In genomic region chr10:20723521-20723915, GRCm38 (mm10) we compare ENCODE assay signal across 8 mouse cellular contexts. TPM values are rescaled to one million over a fixed set of nuclear protein-coding genes. Genes with fewer than 3 reads are reported as not detected.
DNase-seq lines count a peak whose midpoint lies in the region; ATAC-seq and TF ChIP-seq lines count a peak whose summit lies in the region.

No protein-coding gene starts in this region.

- H3K9ac ChIP-seq in lung, embryonic 14.5 days: peak overlapping the region; percentile 18; the same call in 1 of the 2 replicates
- H3K9ac ChIP-seq in forebrain, embryonic 13.5 days: peak overlapping the region; percentile 40
- H3K9ac ChIP-seq in intestine, embryonic 16.5 days (ENCODE audit: low read depth, low read length): peak overlapping the region; percentile 41
- no peak overlapping the region for H3K9ac ChIP-seq in neural tube, embryonic 15.5 days (replicated peaks)

- H3K27ac ChIP-seq in lung, embryonic 14.5 days (ENCODE audit: low read depth): peak overlapping the region; percentile 46; the same call in 1 of the 2 replicates
- peak overlapping the region; percentile 19; the same call in 1 of the 2 replicates for H3K27ac ChIP-seq in forebrain, embryonic 13.5 days
- H3K27ac ChIP-seq in intestine, embryonic 16.5 days (ENCODE audit: low read length): peak overlapping the region; percentile 72
- H3K27ac ChIP-seq in neural tube, embryonic 15.5 days (replicated peaks): peak overlapping the region; percentile 34; the same call in 1 of the 2 replicates

- peak; percentile 57 for DNase-seq in lung, embryonic 14.5 days
- DNase-seq in lung, postnatal 10 days: no peak
- no peak for DNase-seq in thymus, postnatal 0 days (ENCODE audit: low spot score)
- no peak for DNase-seq in spleen, adult 12 weeks (ENCODE audit: low spot score)
- no peak for DNase-seq in cerebellum, postnatal 36 days

- H3K9me3 ChIP-seq in lung, embryonic 14.5 days (ENCODE audit: low read depth, low read length): no peaks in the 10 kb centered on the region
- no peaks in the 10 kb centered on the region for H3K9me3 ChIP-seq in forebrain, embryonic 13.5 days (replicated peaks)
- H3K9me3 ChIP-seq in intestine, embryonic 16.5 days (ENCODE audit: control insufficient read depth, low read length): no peaks in the 10 kb centered on the region
- H3K9me3 ChIP-seq in neural tube, embryonic 15.5 days (replicated peaks): no peaks in the 10 kb centered on the region

- H3K27me3 ChIP-seq in lung, embryonic 14.5 days (ENCODE audit: insufficient read depth, low read length): no peaks in the 10 kb centered on the region
- H3K27me3 ChIP-seq in forebrain, embryonic 13.5 days: no peaks in the 10 kb centered on the region
- no peaks in the 10 kb centered on the region for H3K27me3 ChIP-seq in intestine, embryonic 16.5 days (replicated peaks; ENCODE audit: control insufficient read depth, insufficient read depth, low read length)
- no peaks in the 10 kb centered on the region for H3K27me3 ChIP-seq in neural tube, embryonic 15.5 days (replicated peaks)

- H3K4me2 ChIP-seq in lung, embryonic 14.5 days: peak overlapping the region; percentile 69
- peak overlapping the region; percentile 58 for H3K4me2 ChIP-seq in forebrain, embryonic 13.5 days
- peak overlapping the region; percentile 63 for H3K4me2 ChIP-seq in intestine, embryonic 16.5 days (ENCODE audit: low read depth, low read length)
- peak overlapping the region; percentile 67 for H3K4me2 ChIP-seq in neural tube, embryonic 15.5 days

- 18% methylated on average over 3 of the region's 3 CpGs for WGBS in lung, embryonic 14.5 days
- WGBS in forebrain, embryonic 13.5 days: 30% methylated on average over 3 of the region's 3 CpGs
- 22% methylated on average over 3 of the region's 3 CpGs for WGBS in intestine, embryonic 16.5 days
- WGBS in neural tube, embryonic 15.5 days: 27% methylated on average over 3 of the region's 3 CpGs

- ATAC-seq in lung, embryonic 14.5 days (ENCODE audit: insufficient read depth): peak; percentile 61
- peak; percentile 58 for ATAC-seq in forebrain, embryonic 13.5 days
- ATAC-seq in intestine, embryonic 16.5 days: peak; percentile 69
- ATAC-seq in neural tube, embryonic 15.5 days (ENCODE audit: low FRiP score): peak; percentile 61; the same call in 1 of the 2 replicates

- H3K4me3 ChIP-seq in lung, embryonic 14.5 days (ENCODE audit: low read depth, low read length): peak overlapping the region; percentile 38
- no peak overlapping the region for H3K4me3 ChIP-seq in forebrain, embryonic 13.5 days
- peak overlapping the region; percentile 20 for H3K4me3 ChIP-seq in intestine, embryonic 16.5 days (ENCODE audit: low read length)
- H3K4me3 ChIP-seq in neural tube, embryonic 15.5 days (replicated peaks): peak overlapping the region; percentile 8

- H3K36me3 ChIP-seq in lung, embryonic 14.5 days (ENCODE audit: insufficient read depth): no peaks in the 10 kb centered on the region
- no peaks in the 10 kb centered on the region for H3K36me3 ChIP-seq in forebrain, embryonic 13.5 days (ENCODE audit: poor library complexity, severe bottlenecking)
- no peaks in the 10 kb centered on the region for H3K36me3 ChIP-seq in intestine, embryonic 16.5 days (ENCODE audit: control insufficient read depth, insufficient read depth, low read length)
- H3K36me3 ChIP-seq in neural tube, embryonic 15.5 days: no peaks in the 10 kb centered on the region

- no peak for TF ChIP-seq CTCF in lung, embryonic 14.5 days (IDR thresholded peaks at IDR 0.05; ENCODE audit: low read depth)

- H3K4me1 ChIP-seq in lung, embryonic 14.5 days (ENCODE audit: insufficient read depth): peaks cover 20% of the 10 kb centered on the region
- H3K4me1 ChIP-seq in forebrain, embryonic 13.5 days: peaks cover 34% of the 10 kb centered on the region
- peaks cover 18% of the 10 kb centered on the region for H3K4me1 ChIP-seq in intestine, embryonic 16.5 days (ENCODE audit: control insufficient read depth, insufficient read depth, low read length)
- peaks cover 27% of the 10 kb centered on the region for H3K4me1 ChIP-seq in neural tube, embryonic 15.5 days

RNA-seq across cellular contexts. Expression of gene Pde7b, which starts 1.4 kb away (rescaled TPM):
- 3.3 TPM in 2 replicates for polyA plus RNA-seq in lung, embryonic 14.5 days (2014; fragmentation: Nextera tagmentation; extraction: Ambion mirVana)
- 1.8 and 2.6 TPM in 2 replicates for polyA plus RNA-seq in forebrain, embryonic 13.5 days (2015; fragmentation: Nextera tagmentation; extraction: Ambion mirVana)
- polyA plus RNA-seq in intestine, embryonic 16.5 days (2015; fragmentation: Nextera tagmentation; extraction: Ambion mirVana): 1.9 and 2.0 TPM in 2 replicates
- 3.7 and 3.9 TPM in 2 replicates for polyA plus RNA-seq in neural tube, embryonic 15.5 days (2015; fragmentation: Nextera tagmentation; extraction: Ambion mirVana)
- polyA plus RNA-seq in thymus, postnatal 0 days (2015; fragmentation: Nextera tagmentation; extraction: Ambion mirVana): 0.30 and 0.61 TPM in 2 replicates

Comparison
In these comparisons a context has a peak if more than half of its experiments do, and no peak if none do; other contexts are left out.
1. H3K27ac ChIP-seq: peak in every context shown above with its lines; median percentile 72 in intestine, embryonic 16.5 days; 46 in lung, embryonic 14.5 days; 34 in neural tube, embryonic 15.5 days; 19 in forebrain, embryonic 13.5 days.